Mouse (Mus musculus): ENCODE measurements around the gene Mindy4. TPM values are rescaled to one million over a fixed set of nuclear protein-coding genes. Genes with fewer than 3 reads are reported as not detected.

Mindy4 gene
- total and polyA plus RNA-seq, 3 experiments, result 0.23 to 1.6 TPM; not detected in 1

GRCm38 (mm10) chr6:55342328-55342727 is 139.1 kb downstream of the Mindy4 start:
- Histone ChIP-seq H3K36me3 (ENCODE audit: control insufficient read depth in 1 of 2, insufficient read depth in 2 of 2, low read length in 2 of 2) (peaks cover 0 to 10% of the 10 kb centered on the region in 2 experiments; a peak in 2 of 4 replicates), H3K79me2 (ENCODE audit: control insufficient read depth, insufficient read depth, low read length, poor library complexity) (no peaks in the 10 kb centered on the region), H3K9me3 (replicated peaks; ENCODE audit: insufficient read depth, low read length) (no peaks in the 10 kb centered on the region), H3K4me1 (ENCODE audit: control insufficient read depth in 1 of 2, insufficient read depth in 2 of 2, low read length in 2 of 2) (peaks cover 7 to 27% of the 10 kb centered on the region in 2 experiments; a peak in 3 of 4 replicates), H3K9ac (ENCODE audit: control insufficient read depth, low read depth, low read length, poor library complexity, severe bottlenecking) (no peak overlapping the region), H3K27ac (ENCODE audit: control insufficient read depth, low read depth, low read length) (no peak overlapping the region), H3K4me3 (ENCODE audit: control insufficient read depth in 1 of 2, insufficient read depth in 1 of 2, low read depth in 2 of 2, low read length in 2 of 2) (no peak overlapping the region), H3K27me3 (ENCODE audit: control insufficient read depth in 1 of 2, insufficient read depth in 2 of 2, low read length in 2 of 2) (no peaks in the 10 kb centered on the region)
- no peak for DNase-seq (ENCODE audit: low read depth, low spot score)
- no peak for TF ChIP-seq POLR2AphosphoS5 (IDR thresholded peaks at IDR 0.05; ENCODE audit: borderline replicate concordance, low read depth, low read length)
- TF ChIP-seq CHD2 (IDR thresholded peaks at IDR 0.05; ENCODE audit: low read length), result no peak
- TF ChIP-seq CTCF (IDR thresholded peaks at IDR 0.05 in 2 of 3, conservative IDR thresholded peaks at IDR 0.05 in 1 of 3; ENCODE audit: control insufficient read depth in 1 of 3, insufficient read depth in 1 of 3, low read depth in 2 of 3, low read length in 3 of 3, poor library complexity in 1 of 3, severe bottlenecking in 1 of 3), result no peak
- TF ChIP-seq USF1 (IDR thresholded peaks at IDR 0.05; ENCODE audit: low read depth, low read length), result no peak
- TF ChIP-seq MAX (IDR thresholded peaks at IDR 0.05; ENCODE audit: low read length), result no peak
- TF ChIP-seq SIN3A (IDR thresholded peaks at IDR 0.05; ENCODE audit: low read length), result no peak
- TF ChIP-seq KAT2A (conservative IDR thresholded peaks at IDR 0.05; ENCODE audit: low read depth, low read length), result no peak
- TF ChIP-seq TCF12 (IDR thresholded peaks at IDR 0.05; ENCODE audit: low read depth, low read length), result no peak
- no peak for TF ChIP-seq ZC3H11A (IDR thresholded peaks at IDR 0.05; ENCODE audit: low read depth, low read length)
- no peak for TF ChIP-seq UBTF (IDR thresholded peaks at IDR 0.05; ENCODE audit: borderline replicate concordance, insufficient read depth, low read depth, low read length)
- no peak for TF ChIP-seq NELFE (IDR thresholded peaks at IDR 0.05; ENCODE audit: low read depth, low read length)
- TF ChIP-seq ELF1 (IDR thresholded peaks at IDR 0.05; ENCODE audit: low read depth, low read length), result no peak
- TF ChIP-seq ETS1 (IDR thresholded peaks at IDR 0.05; ENCODE audit: low read depth, low read length), result no peak
- no peak for TF ChIP-seq GATA1 (IDR thresholded peaks at IDR 0.05; ENCODE audit: low read depth, low read length)
- no peak for TF ChIP-seq POLR2A (IDR thresholded peaks at IDR 0.05; ENCODE audit: control insufficient read depth in 1 of 2, insufficient read depth in 1 of 2, low read depth in 1 of 2, low read length in 2 of 2, poor library complexity in 1 of 2)
- no peak for TF ChIP-seq CHD1 (IDR thresholded peaks at IDR 0.05; ENCODE audit: low read depth, low read length)
- TF ChIP-seq E2F4 (IDR thresholded peaks at IDR 0.05; ENCODE audit: borderline replicate concordance, low read depth, low read length), result no peak
- no peak for TF ChIP-seq BHLHE40 (IDR thresholded peaks at IDR 0.05; ENCODE audit: borderline replicate concordance, low read depth, low read length)
- TF ChIP-seq MYC (IDR thresholded peaks at IDR 0.05; ENCODE audit: low read depth, low read length), result no peak

- H3K4me3 ChIP-seq (ENCODE audit: control insufficient read depth in 1 of 2, insufficient read depth in 1 of 2, low read depth in 2 of 2, low read length in 2 of 2), result no peak overlapping the region
- H3K4me1 ChIP-seq (ENCODE audit: control insufficient read depth in 1 of 2, insufficient read depth in 2 of 2, low read length in 2 of 2), result peaks cover 7 to 17% of the 10 kb centered on the region in 2 experiments; a peak in 3 of 4 replicates
- H3K27me3 ChIP-seq (ENCODE audit: control insufficient read depth in 1 of 2, insufficient read depth in 2 of 2, low read length in 2 of 2), result no peaks in the 10 kb centered on the region
- no peak for DNase-seq (ENCODE audit: low read depth, low spot score)
- H3K79me2 ChIP-seq (ENCODE audit: control insufficient read depth, insufficient read depth, low read length, poor library complexity), result no peaks in the 10 kb centered on the region
- no peak overlapping the region for H3K9ac ChIP-seq (ENCODE audit: control insufficient read depth, low read depth, low read length, poor library complexity, severe bottlenecking)
- H3K36me3 ChIP-seq (ENCODE audit: control insufficient read depth in 1 of 2, insufficient read depth in 2 of 2, low read length in 2 of 2), result peaks cover 0 to 10% of the 10 kb centered on the region in 2 experiments; a peak in 2 of 4 replicates
- TF ChIP-seq MXI1 (IDR thresholded peaks at IDR 0.05; ENCODE audit: low read depth, low read length) (no peak), CTCF (IDR thresholded peaks at IDR 0.05 in 2 of 3, conservative IDR thresholded peaks at IDR 0.05 in 1 of 3; ENCODE audit: control insufficient read depth in 1 of 3, insufficient read depth in 1 of 3, low read depth in 2 of 3, low read length in 3 of 3, poor library complexity in 1 of 3, severe bottlenecking in 1 of 3) (no peak), MAFK (IDR thresholded peaks at IDR 0.05; ENCODE audit: borderline replicate concordance, low read depth, low read length) (no peak), UBTF (IDR thresholded peaks at IDR 0.05; ENCODE audit: borderline replicate concordance, insufficient read depth, low read depth, low read length) (no peak), HCFC1 (IDR thresholded peaks at IDR 0.05; ENCODE audit: low read depth, low read length) (no peak), ZMIZ1 (IDR thresholded peaks at IDR 0.05; ENCODE audit: low read depth, low read length) (no peak), BHLHE40 (IDR thresholded peaks at IDR 0.05; ENCODE audit: borderline replicate concordance, low read depth, low read length) (no peak), POLR2AphosphoS2 (IDR thresholded peaks at IDR 0.05; ENCODE audit: low read length) (no peak), EP300 (IDR thresholded peaks at IDR 0.05; ENCODE audit: low read depth in 1 of 2, low read length in 2 of 2) (no peak), TCF12 (IDR thresholded peaks at IDR 0.05; ENCODE audit: low read depth, low read length) (no peak), NELFE (IDR thresholded peaks at IDR 0.05; ENCODE audit: low read depth, low read length) (no peak)
- H3K9me3 ChIP-seq (replicated peaks; ENCODE audit: insufficient read depth, low read length), result no peaks in the 10 kb centered on the region
- H3K27ac ChIP-seq (ENCODE audit: control insufficient read depth, low read depth, low read length), result no peak overlapping the region
These were observed 140.3 kb downstream of the Mindy4 start for GRCm38 (mm10) chr6:55343446-55343845.

Measured in MEL (cell line).